Mouse (Mus musculus): ENCODE results near the gene Pdzph1.

The Pdzph1 gene

DNA sequence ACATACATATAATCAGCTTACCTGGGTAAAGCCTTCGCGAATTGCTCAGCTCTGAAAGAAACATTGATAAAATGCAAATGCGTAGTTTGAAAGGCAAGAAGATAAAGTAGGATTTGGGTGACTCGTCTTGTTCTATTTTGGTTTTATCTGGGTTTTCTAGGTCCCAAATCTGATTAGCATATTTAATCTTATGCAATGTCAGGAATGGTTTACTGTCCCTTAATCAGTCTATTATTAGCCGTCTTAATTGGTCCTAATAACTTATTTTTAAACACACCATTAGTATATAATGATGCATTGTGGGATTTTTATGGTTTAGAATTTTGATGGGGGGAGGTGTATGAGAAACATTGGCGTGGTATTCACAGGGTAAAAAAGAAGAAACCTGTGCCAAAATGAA lies at the start of gene Pdzph1:
Gene Pdzph1, minus strand, starts transcription at position 101 of the 400 bp plus-strand sequence.
- no peak for DNase-seq (ENCODE audit: low read depth)

DNA sequence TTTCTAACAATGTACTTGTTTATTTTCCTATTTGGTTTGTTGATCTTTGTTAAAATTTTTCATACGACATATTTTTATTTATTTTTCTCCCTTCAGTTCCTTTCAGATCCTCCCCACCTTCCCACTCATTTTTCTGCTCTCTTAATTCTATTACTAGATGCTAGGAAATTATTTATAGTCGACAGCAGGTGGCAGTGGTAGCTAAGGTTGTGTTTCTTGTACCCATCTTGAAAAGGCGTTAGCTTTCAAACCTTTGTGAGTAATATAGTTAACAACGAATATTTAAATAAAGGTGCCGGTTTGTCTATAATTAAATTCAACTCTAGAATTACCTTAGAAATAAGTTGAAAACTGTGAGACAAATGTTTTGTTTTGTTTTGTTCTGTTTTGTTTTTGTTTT lies 48.6 kb upstream of the Pdzph1 start:
- peak; percentile 6 for DNase-seq (ENCODE audit: low read depth)

DNA sequence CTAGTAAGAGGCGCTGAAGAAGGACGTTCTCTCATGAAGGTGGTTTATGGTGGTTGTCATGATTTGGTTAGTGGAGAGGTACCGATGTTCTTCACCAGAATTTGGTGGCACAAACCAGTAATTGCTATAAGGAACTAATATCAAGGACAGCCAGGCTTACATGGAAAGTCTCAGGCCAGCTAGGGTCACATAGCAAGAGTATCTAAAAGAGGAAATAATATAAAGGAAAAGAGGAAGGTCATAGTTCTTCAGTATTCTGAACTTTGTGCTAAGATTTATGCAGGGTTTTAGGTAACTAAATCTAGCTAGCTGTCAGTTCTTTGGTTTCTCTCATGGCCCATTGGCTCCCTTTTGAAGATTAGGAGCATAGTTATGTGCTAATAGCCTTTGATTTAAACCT lies 42.3 kb upstream of the Pdzph1 start:
- no peak for DNase-seq (ENCODE audit: low read depth)

DNA sequence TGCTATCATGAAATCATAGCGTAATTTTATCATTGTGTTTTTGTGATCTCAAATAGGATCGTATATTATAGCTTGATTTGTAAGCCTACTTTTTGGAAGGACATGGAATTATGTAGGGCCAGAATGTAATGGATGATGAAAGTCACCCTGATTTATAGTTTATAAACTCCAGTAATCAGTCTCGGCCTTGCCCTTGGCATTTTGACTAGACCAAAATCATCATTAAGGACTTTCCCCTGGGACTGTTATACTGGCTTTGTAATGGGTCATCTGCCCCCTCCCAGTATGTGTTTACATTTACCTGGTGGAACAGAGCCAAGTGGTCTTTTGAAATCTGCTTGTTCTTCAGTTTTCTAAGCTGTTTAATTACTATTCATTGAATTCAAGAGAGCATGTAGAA lies 35.2 kb upstream of the Pdzph1 start:
- DNase-seq (ENCODE audit: low read depth): no peak

DNA sequence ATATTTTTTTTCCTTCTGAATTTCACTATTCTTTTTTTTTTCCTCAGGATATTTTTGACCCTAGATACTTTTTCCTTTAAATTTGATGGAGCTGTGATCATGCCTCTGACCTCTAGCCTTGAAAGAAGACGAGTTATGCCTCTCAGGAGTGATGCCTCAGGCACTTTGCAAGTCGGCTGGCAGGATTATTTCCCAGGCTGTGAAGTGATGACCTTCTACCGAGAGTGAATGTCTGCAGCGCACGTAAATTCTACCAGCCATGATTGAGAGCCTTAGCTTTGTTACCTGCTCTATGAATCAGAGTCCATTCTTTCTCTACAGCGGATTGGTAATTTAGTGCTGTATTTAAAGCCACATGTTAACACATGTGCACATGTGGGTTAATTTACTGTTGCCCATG lies 33.3 kb upstream of the Pdzph1 start:
- DNase-seq (ENCODE audit: low read depth): no peak

DNA sequence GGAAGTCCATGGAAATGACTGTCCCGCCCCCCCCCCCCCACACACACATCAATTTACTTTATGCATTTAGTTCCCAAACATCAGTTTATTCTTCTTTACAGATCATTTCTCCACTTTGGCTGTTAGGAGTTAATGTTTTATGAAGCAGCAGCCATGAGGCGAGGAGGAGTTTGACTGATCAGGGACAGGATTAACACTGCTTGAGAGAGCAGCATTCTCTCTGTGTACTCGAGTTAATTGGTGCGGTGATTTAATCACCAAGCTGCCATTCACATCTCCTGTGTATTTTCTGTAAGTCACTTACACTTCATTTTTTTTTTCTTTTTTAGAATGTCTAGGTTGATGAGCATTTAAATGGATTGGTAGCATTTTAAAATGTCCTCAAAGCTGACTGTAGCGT lies 32.8 kb upstream of the Pdzph1 start:
- no peak for DNase-seq (ENCODE audit: low read depth)

DNA sequence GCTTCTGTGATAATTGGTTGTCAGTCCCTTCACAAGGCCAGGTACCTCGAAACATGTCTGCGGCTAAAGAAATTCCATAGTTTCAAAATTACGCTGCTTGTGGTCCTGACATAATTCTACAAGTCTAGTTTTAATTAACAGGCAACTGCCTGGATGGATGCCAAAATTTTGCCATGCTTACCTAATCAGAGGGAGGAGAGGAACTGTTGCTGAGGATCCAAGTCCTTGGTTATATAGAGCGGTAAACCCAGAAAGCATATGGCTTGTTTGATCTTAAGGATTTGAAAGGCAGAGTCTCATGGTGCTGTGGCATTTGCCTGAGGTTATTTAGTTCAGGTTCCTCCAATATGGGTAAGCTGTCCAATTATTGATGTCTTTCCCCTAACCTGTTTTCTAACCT lies 27.5 kb upstream of the Pdzph1 start:
- no peak for DNase-seq (ENCODE audit: low read depth)

DNA sequence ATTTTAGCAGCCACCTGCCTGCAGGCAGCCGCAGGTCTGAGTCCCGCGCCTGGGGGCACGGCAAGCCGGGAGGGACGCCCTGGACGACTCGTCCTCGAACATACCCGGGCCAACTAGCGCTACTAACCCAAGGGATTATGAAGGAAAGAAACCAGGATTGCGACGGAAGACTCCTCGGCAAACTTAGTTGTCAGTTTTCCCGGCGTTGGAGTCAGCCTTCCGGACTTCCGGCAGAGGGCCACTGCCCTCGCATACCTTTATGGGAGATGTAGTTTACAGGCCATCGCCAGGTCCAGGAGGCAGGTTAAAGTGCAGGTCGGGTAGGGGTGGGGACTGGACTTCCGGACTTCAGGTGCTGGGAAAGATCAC lies 21.9 kb upstream of the Pdzph1 start, which contains the start of gene Nudt12:
Gene Nudt12, minus strand, starts transcription at position 282 of the 369 bp plus-strand sequence.
- no peak for DNase-seq (ENCODE audit: low read depth)

DNA sequence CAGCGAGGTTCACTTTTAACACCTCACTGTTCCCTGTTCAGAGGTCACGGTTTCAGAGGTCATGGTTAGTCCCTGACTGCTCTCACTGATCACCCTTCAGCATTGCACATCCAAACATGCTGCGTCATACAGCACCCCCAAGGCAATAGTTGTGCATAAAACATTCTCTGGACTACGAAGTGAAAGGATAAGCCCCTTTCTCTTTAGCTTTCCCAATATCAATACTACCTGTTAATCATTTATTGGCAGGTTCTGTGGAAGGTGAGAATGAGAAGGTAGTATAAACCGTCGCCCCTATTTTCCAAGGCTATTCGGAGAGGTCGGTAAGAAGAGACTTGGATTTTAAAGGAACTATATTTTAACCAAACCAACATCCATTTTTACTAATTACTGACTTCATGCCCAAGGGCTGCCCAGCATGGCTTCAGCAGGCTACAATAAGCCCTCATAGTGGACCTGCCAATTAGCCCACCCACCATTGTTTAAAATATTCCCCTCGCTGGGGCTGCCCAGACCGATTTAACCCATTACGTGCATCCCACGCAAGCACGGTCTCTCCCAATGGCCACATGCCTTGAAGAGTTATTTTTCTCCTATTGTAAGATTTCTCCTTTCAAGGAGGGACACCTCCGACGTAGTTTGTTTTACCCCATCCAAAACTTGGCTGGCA lies 21.4 kb upstream of the Pdzph1 start:
- DNase-seq (ENCODE audit: low read depth): no peak

DNA sequence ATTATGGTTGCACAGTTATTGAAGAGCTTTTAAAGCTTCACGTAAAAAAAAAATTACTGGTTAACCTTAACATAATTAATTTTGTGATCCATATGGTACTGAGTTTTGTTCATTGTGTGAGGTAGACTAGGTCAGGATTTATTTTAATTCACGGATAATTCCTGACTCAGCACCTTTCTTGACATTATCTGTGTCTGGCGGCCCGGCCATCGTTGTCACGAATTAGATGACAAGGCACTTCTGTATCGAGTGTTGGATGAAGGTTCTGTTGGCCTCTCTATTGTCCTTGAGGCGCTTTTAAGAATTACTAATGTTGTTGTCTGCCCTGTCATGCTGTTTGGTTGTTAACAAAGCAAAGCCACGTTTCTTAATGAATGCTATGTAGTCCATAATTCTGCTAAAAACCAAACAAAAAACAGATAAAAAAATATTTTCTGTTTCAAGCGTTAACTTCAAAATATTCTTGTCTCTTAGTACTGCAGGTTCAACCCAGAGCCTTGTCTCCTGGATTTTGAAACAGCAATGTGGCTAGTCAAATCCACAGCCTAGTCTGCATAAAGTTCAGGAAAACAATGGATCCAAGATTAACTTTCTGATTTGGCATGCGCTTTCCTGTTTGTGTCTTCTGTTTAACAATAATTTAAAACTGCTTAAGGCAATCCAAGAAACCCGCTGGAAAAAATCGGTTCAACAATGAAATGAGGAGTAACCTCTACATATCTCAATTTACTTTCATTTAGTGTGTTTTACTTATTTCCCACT lies 20.6 kb upstream of the Pdzph1 start:
- DNase-seq (ENCODE audit: low read depth): no peak

DNA sequence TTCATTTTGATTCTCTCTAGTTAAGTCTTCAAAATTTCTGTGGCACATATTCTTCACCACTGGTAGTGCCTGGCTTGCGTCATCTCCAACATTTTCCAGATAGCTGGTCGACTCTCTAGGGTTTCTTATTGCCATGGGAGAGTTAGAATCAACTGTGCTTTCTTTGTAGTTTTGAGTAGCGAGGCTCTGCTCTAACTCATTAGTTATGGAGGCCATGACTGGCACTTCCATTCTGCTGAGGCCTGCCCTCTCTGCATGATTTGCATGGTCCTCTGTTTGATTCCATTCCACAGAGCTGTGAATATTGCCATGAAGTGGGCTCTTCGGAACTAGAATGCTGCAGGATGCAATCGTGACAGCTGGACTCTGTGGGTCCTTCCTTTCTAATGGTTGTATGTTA lies 17.9 kb downstream of the Pdzph1 start:
- no peak for DNase-seq (ENCODE audit: low read depth)

DNA sequence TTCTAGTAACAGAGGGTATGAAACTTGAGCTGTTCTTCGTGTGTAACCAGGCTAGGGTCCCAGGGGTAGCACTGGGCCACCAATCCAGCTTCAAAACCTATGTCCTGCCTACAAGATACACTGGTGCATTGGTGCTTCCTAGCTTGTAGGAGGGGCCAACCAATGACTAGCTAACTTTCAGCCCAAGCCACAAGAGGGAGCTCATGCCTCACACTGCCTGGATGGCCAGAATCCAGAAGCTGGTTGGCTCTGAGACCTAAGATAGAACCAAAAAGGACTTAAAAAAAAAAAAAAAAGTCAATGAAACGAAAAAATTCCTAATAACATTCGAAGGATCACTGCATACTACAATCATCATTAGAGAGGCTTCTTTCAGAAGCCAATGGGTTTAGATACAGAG lies 31.3 kb downstream of the Pdzph1 start:
- peak; percentile 41 for DNase-seq (ENCODE audit: low read depth)

DNA sequence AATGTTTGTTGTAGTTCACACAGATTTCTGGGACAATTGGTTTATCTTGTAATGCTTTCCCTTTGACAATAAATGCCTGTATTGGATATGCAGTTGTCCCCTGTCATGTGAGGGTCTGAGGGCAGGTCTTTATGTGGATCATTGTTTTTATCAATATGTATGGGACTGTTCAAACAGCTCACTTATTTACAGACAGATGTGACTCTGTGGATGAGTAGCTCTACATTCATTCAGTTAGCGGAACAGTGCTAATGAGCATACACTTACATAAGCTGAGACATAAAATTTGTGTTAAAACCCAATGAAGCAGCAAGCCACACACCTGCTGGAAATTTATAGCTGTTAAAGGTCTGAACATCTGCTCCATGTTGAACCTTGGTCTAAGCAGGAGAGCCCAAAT lies 34.1 kb downstream of the Pdzph1 start:
- no peak for DNase-seq (ENCODE audit: low read depth)

DNA sequence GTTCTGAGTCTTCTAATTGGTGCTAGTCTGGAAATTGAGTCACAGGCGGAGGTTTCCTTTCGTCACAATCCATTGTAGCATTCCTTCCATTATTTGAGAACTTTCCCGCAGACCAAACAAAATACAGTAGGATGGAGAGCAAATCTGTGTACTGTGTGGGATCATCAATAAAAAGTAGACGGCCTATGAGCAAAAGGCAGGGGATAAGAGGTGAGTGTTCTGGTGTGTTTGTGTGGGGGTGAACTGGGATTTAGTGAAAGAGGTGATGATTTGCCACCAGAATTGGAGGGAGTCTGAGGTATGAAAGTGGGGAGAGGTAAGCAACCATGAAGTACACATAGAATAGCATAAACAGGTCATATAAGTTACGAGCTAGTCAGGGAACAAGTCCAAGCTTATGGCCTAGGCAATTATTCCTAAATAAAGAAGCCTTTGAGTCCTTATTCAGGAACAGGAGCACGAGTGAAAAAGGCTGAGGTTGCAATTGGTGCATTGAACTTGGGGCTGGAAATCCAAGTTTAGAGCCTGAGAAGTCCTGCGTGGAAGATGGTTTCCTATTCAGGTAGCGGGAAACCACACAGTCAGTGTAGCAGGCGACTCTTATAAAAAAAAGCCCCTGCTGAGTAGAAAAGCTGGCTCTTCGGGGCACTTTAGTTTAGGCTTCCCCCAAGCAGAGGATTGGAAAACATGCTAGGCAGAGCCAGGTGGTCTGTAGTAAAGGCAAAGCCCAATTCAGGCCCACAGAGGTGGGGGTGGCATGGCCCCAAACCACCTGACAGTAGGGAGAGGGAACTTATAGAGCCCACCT lies 48.0 kb downstream of the Pdzph1 start:
- DNase-seq (ENCODE audit: low read depth): no peak

DNA sequence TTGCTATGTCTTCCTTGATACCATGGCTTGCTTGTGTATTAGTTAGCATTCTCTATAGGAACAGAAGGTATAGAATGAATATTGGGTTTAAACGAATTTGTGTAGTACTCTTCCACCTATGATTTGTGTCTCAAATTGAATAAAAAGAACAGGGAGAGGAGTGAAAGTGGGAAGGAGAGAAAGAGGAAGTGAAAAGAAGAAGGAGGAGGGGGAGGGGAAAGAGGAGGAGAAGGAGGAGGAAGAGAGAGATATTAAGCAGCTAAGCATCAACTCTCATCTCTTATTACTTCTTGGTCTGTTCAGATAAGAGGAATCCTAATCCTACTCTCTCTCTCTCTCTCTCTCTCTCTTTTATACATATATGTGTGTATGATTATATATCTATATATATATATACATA lies 52.6 kb downstream of the Pdzph1 start:
- no peak for DNase-seq (ENCODE audit: low read depth)

DNA sequence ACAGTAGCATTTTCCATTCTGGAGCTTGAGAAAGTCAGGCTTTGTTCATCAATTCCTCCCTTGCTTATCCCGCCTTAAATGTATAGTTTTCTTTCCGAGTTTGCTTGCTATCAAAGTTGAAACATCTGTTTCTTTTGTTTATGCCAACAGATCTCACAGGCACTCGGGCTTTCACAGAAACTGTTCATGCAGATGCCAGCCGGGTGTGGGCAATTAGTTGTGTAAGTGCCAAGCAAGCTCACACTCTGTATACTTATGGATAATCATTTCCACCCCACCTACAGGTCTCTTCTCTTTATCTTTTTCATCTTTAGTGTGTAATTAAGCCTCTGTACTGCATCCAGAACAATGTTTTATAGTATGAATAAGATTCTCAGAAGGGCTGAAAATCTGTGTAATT lies 53.6 kb downstream of the Pdzph1 start:
- no peak for DNase-seq (ENCODE audit: low read depth)

DNA sequence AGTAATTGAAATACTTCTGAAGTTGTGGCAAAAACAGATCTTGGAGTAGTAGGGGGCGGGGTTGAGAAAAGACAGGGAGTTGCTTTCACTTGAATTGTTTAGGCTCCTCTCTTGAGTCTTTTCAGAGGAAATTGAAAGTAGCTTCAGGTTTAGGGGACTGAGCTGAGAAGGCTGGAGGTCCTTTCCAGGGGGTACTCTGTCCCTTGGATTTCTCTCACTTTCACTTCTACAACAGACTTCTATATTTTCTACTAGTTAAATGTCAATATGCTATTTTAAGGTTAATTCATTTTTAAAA lies 58.2 kb downstream of the Pdzph1 start:
- no peak for DNase-seq (ENCODE audit: low read depth)

DNA sequence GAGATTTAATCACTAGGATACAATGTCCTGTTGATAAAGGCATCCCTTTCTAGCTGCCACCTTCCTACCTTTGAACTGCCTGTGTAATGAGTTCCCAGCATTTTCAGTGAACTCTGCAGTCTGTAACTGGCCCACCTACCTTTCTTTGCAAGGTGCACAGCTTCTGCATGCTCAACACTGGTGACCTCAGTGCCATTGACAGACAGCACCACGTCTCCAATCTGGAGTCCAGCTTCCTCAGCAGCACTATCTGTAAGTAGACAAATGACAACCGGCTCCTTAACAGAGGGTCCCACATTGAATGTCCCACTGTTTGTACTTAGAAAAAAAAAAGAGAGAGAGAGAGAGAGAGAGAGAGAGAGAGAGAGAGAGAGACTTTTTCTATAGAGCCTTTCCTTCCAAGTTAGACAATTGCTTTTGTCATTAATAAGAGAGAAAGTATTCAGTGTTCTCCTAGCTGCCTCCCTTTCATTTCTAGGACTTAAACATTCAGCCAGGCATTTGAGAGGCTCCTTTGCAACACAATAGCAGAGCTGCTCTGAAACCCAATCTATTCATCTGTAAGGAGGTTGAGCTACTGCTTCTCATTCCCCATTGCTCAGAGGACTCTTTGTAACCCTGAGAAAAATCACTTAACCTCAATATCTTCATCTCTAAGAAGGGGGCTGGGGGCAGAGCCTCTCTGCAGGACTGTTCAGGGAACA lies 58.7 kb downstream of the Pdzph1 start:
- DNase-seq (ENCODE audit: low read depth): no peak

DNA sequence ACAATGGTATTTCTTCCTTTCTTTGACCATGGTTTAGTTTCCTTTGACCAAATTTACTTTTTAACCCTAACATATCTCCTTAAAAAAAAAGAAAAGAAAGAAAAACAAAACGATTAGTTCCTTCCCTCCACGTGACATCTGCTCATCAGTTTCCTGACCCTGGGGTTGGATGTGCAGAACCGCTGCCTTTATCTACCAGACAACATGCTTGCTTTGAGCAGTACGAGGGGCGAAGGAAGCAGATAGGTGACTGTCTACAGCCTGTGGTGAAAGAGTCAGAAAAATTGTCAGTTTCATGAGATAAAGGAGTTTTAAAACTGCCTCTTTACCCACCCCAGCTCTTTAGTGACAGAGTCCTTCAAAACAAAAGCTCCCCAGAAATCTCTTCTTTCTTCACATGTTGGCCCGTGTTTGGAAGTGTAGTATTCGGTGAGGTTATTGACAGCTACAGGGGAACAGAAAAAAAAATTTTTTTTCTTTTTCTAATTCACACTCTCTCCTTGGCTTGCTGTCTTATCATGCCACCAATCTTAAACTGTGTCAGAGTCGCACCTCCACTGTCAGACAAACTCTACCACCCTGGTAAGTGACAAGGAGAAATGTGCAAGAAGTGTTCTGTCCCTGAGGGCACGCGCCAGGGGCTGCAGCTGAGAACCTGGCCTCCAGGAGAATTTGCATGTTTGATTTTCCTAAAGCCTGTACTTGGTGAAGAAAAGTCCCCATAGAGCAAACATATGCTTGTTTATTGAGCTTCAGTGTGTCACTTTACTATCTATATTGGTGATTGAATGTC lies 66.2 kb downstream of the Pdzph1 start:
- DNase-seq (ENCODE audit: low read depth): no peak

DNA sequence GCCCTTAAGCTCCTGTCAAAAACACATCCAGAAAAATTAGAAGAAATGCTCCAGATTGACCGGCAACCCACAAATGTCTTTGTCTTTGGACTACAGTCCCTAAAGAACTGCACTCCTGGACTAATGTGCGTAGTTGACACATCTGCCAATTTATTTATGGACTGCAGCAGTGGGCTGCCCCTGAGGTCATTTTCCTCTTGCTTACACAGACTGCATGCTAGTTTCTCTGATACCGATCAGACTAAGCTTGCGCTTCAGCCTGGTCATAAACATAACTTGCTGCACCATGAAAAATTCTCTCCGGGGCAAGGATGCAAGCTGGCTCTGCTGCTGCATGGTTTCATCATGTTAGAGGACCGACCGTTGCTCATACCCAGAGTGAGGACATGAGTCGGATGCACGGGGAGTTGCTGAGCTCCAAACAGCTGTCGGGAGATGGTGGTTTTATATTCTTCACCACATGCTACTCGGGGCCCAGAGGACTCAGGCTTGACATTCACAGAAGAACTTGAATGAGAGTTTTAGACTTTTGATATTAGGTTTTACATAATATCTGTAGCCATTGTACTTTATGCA lies 67.2 kb downstream of the Pdzph1 start:
- DNase-seq (ENCODE audit: low read depth): no peak

DNA sequence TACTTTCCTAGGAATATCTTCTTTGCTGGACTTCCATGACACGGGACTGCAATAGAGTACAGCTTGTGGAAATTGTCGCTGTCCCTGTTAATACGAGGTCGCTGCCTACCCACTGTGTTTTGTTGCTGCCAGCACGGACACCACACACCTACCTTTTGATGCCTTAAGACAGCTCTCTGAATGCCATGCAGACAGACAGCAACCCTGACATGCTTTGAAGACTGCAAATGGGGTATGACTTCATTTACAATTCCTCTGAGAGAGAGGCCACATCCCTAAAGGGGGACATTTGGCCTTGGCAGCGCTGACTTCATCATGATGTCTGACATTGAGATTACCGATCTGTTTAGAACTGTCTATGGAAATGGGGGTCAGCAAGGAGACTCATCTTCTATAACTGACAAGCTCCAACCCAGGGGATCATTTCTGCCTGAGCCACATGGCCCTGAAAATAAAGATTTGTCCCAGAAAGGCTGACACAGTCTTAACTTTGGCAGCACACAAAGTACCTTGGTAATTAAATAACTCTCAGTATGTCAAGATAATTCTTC lies 67.8 kb downstream of the Pdzph1 start:
- no peak for DNase-seq (ENCODE audit: low read depth)

Measured in c-Kit-positive CD71-negative TER-119-negative erythroid progenitor cells, embryonic 14.5 days (primary cell).